Mouse (Mus musculus): ENCODE results near the gene Slc44a2. TPM values are rescaled to one million over a fixed set of nuclear protein-coding genes. Genes with fewer than 3 reads are reported as not detected.

Gene Slc44a2
- polyA plus RNA-seq, 1 experiment, result 67.7 TPM

GRCm38 (mm10) chr9:21401042-21401441 lies 80.5 kb downstream of the Slc44a2 start:
- WGBS, result 90% methylated on average over 9 of the region's 9 CpGs
- no peaks in the 10 kb centered on the region for H3K27me3 ChIP-seq (ENCODE audit: control insufficient read depth, insufficient read depth, low read length)
- TF ChIP-seq CTCF (IDR thresholded peaks at IDR 0.05; ENCODE audit: borderline replicate concordance, insufficient read depth, low read depth, low read length) (no peak), POLR2A (IDR thresholded peaks at IDR 0.05; ENCODE audit: borderline replicate concordance, insufficient read depth, low read length) (no peak)
- no peak overlapping the region for H3K4me3 ChIP-seq (replicated peaks; ENCODE audit: insufficient read depth, low read depth, low read length)
- no peak overlapping the region for H3K27ac ChIP-seq (ENCODE audit: insufficient read depth, low read length)
- H3K4me1 ChIP-seq (ENCODE audit: control insufficient read depth, insufficient read depth, low read length), result no peaks in the 10 kb centered on the region
- DNase-seq, result no peak

- no peak for DNase-seq
- H3K4me3 ChIP-seq (replicated peaks; ENCODE audit: insufficient read depth, low read depth, low read length), result no peak overlapping the region
- WGBS, result 71% methylated on average over 11 of the region's 11 CpGs
- no peaks in the 10 kb centered on the region for H3K4me1 ChIP-seq (ENCODE audit: control insufficient read depth, insufficient read depth, low read length)
- no peak for TF ChIP-seq POLR2A (IDR thresholded peaks at IDR 0.05; ENCODE audit: borderline replicate concordance, insufficient read depth, low read length)
- no peak for TF ChIP-seq CTCF (IDR thresholded peaks at IDR 0.05; ENCODE audit: borderline replicate concordance, insufficient read depth, low read depth, low read length)
- H3K27me3 ChIP-seq (ENCODE audit: control insufficient read depth, insufficient read depth, low read length), result no peaks in the 10 kb centered on the region
- H3K27ac ChIP-seq (ENCODE audit: insufficient read depth, low read length), result no peak overlapping the region
Measured at GRCm38 (mm10) chr9:21402764-21403253, 82.3 kb downstream of the Slc44a2 start.

GRCm38 (mm10) chr9:21403745-21404144 lies 83.2 kb downstream of the Slc44a2 start:
- 74% methylated on average over 5 of the region's 5 CpGs for WGBS
- no peak overlapping the region for H3K4me3 ChIP-seq (replicated peaks; ENCODE audit: insufficient read depth, low read depth, low read length)
- no peak for DNase-seq
- no peak overlapping the region for H3K27ac ChIP-seq (ENCODE audit: insufficient read depth, low read length)
- no peaks in the 10 kb centered on the region for H3K27me3 ChIP-seq (ENCODE audit: control insufficient read depth, insufficient read depth, low read length)
- H3K4me1 ChIP-seq (ENCODE audit: control insufficient read depth, insufficient read depth, low read length), result no peaks in the 10 kb centered on the region
- TF ChIP-seq CTCF (IDR thresholded peaks at IDR 0.05; ENCODE audit: borderline replicate concordance, insufficient read depth, low read depth, low read length) (no peak), POLR2A (IDR thresholded peaks at IDR 0.05; ENCODE audit: borderline replicate concordance, insufficient read depth, low read length) (no peak)

Other genes with a start within 250 kb of the Slc44a2 start
- gene Gm49373, start 247.6 kb upstream of the Slc44a2 start, polyA plus RNA-seq (2012; rRNA removed), result 1.8 and 2.2 TPM in 2 replicates
- gene Fdx1l, start 247.1 kb upstream of the Slc44a2 start, polyA plus RNA-seq (2012; rRNA removed), result 78.0 and 83.9 TPM in 2 replicates
- gene Gm38431, start 228.7 kb upstream of the Slc44a2 start, polyA plus RNA-seq (2012; rRNA removed), result 2.6 and 4.1 TPM in 2 replicates
- gene Raver1, start 228.7 kb upstream of the Slc44a2 start, polyA plus RNA-seq (2012; rRNA removed), result 29.9 and 31.4 TPM in 2 replicates
- gene Tyk2, start 189.5 kb upstream of the Slc44a2 start, polyA plus RNA-seq (2012; rRNA removed), result 17.2 and 17.9 TPM in 2 replicates
- 189 and 202 TPM in 2 replicates for gene Cdc37, start 170.7 kb upstream of the Slc44a2 start, polyA plus RNA-seq (2012; rRNA removed)
- 51.2 and 57.4 TPM in 2 replicates for gene Pde4a, start 155.0 kb upstream of the Slc44a2 start, polyA plus RNA-seq (2012; rRNA removed)
- 60.5 and 63.1 TPM in 2 replicates for gene Keap1, start 81.3 kb upstream of the Slc44a2 start, polyA plus RNA-seq (2012; rRNA removed)
- gene S1pr5, start 72.3 kb upstream of the Slc44a2 start, polyA plus RNA-seq (2012; rRNA removed), result 40.8 and 44.6 TPM in 2 replicates
- gene Atg4d, start 55.4 kb upstream of the Slc44a2 start, polyA plus RNA-seq (2012; rRNA removed), result 70.9 and 72.4 TPM in 2 replicates
- gene Kri1, start 32.7 kb upstream of the Slc44a2 start, polyA plus RNA-seq (2012; rRNA removed), result 46.8 and 48.2 TPM in 2 replicates
- 76.6 and 88.6 TPM in 2 replicates for gene Cdkn2d, start 29.3 kb upstream of the Slc44a2 start, polyA plus RNA-seq (2012; rRNA removed)
- gene Ap1m2, start 8.4 kb upstream of the Slc44a2 start, polyA plus RNA-seq (2012; rRNA removed), result 1.6 and 1.8 TPM in 2 replicates
- gene Ilf3, start 47.2 kb downstream of the Slc44a2 start, polyA plus RNA-seq (2012; rRNA removed), result 81.0 and 81.1 TPM in 2 replicates
- gene Qtrt1, start 91.1 kb downstream of the Slc44a2 start, polyA plus RNA-seq (2012; rRNA removed), result 37.5 and 39.5 TPM in 2 replicates
- 66.9 and 68.6 TPM in 2 replicates for gene Dnm2, start 104.2 kb downstream of the Slc44a2 start, polyA plus RNA-seq (2012; rRNA removed)
- 25.9 and 26.4 TPM in 2 replicates for gene Tmed1, start 189.6 kb downstream of the Slc44a2 start, polyA plus RNA-seq (2012; rRNA removed)
- 0.28 and 0.29 TPM in 2 replicates for gene AB124611, start 205.5 kb downstream of the Slc44a2 start, polyA plus RNA-seq (2012; rRNA removed)
- 51.0 and 57.1 TPM in 2 replicates for gene Carm1, start 226.2 kb downstream of the Slc44a2 start, polyA plus RNA-seq (2012; rRNA removed)

All from cerebellum, adult 2 months (tissue).